Mouse (Mus musculus) lung, postnatal 0 days (tissue): ENCODE data around the gene P4ha2.

ENCODE experiments used
- CTCF ChIP-seq: IDR thresholded peaks from 2 replicates; pipeline ENCODE4 v1.5.1; 2016; ENCODE audit warnings: antibody characterized with exemption, mild to moderate bottlenecking
- EP300 ChIP-seq: IDR thresholded peaks from 2 replicates; pipeline ENCODE4 v1.6.1; 2016; ENCODE audit warnings: antibody characterized with exemption, mild to moderate bottlenecking, control low read depth

GRCm38 (mm10) chr11:54073291-54073690, 26.6 kb upstream of the P4ha2 start:
- TF ChIP-seq EP300 (no peak), CTCF (no peak)
